Mouse (Mus musculus) MEL (cell line): ENCODE results near the gene Usp19. TPM values are rescaled to one million over a fixed set of nuclear protein-coding genes. Genes with fewer than 3 reads are reported as not detected.

Source experiments
- DNase-seq: peaks from one replicate; pipeline ENCODE4 v3.0.0; 2011; ENCODE audit warnings: low read depth, low spot score
- H3K27ac ChIP-seq: 2 replicates; pipeline ENCODE4 v1.5.1; 2012; ENCODE audit warnings: low read depth, mild to moderate bottlenecking, control low read depth, low read length, moderate library complexity; ENCODE audit not compliant: control insufficient read depth
- H3K27me3 ChIP-seq, 2 experiments: fragments of 150-350 bp in 1 of 2; sonication (generic) in 1 of 2; 2 replicates each; pipeline ENCODE4 v1.6.1; 2012; ENCODE audit warnings: low read length in 2 of 2, mild to moderate bottlenecking in 2 of 2, improper control_type of control experiment in 1 of 2, moderate library complexity in 1 of 2; ENCODE audit not compliant: insufficient read depth in 2 of 2, control insufficient read depth in 1 of 2
- H3K36me3 ChIP-seq, 2 experiments: 2 replicates each; pipeline ENCODE4 v1.6.1; 2012 to 2014; ENCODE audit warnings: low read length in 2 of 2, improper control_type of control experiment in 1 of 2, inconsistent platforms in 1 of 2, mild to moderate bottlenecking in 1 of 2; ENCODE audit not compliant: insufficient read depth in 2 of 2, control insufficient read depth in 1 of 2
- H3K4me1 ChIP-seq, 2 experiments: fragments of 150-350 bp in 1 of 2; sonication (generic) in 1 of 2; 2 replicates each; pipeline ENCODE4 v1.6.1; 2012; ENCODE audit warnings: low read length in 2 of 2, improper control_type of control experiment in 1 of 2, mild to moderate bottlenecking in 1 of 2; ENCODE audit not compliant: insufficient read depth in 2 of 2, control insufficient read depth in 1 of 2
- H3K4me3 ChIP-seq, 2 experiments: fragments of 150-350 bp in 1 of 2; sonication (generic) in 1 of 2; 2 replicates each; pipeline ENCODE4 v1.5.1; 2012; ENCODE audit warnings: low read depth in 2 of 2, low read length in 2 of 2, mild to moderate bottlenecking in 2 of 2, moderate library complexity in 2 of 2, control low read depth in 1 of 2, improper control_type of control experiment in 1 of 2; ENCODE audit not compliant: control insufficient read depth in 1 of 2, insufficient read depth in 1 of 2
- H3K79me2 ChIP-seq: 2 replicates; pipeline ENCODE4 v1.6.1; 2012; ENCODE audit warnings: mild to moderate bottlenecking, low read length, moderate library complexity; ENCODE audit not compliant: control insufficient read depth, poor library complexity, insufficient read depth
- H3K9ac ChIP-seq: 2 replicates; pipeline ENCODE4 v1.6.1; 2012; ENCODE audit warnings: low read depth, mild to moderate bottlenecking, control low read depth, low read length, moderate library complexity; ENCODE audit not compliant: control insufficient read depth, poor library complexity, severe bottlenecking
- H3K9me3 ChIP-seq: fragments of 150-350 bp; sonication (generic); replicated peaks from 2 replicates; pipeline ENCODE4 v1.6.1; 2012; ENCODE audit warnings: mild to moderate bottlenecking, low read length, improper control_type of control experiment, moderate library complexity; ENCODE audit not compliant: insufficient read depth
- CHD1 ChIP-seq: IDR thresholded peaks from 2 replicates; pipeline ENCODE4 v1.6.1; 2012; ENCODE audit warnings: low read depth, mild to moderate bottlenecking, inconsistent platforms, low read length, improper control_type of control experiment
- CHD2 ChIP-seq: IDR thresholded peaks from 2 replicates; pipeline ENCODE4 v1.6.1; 2011; ENCODE audit warnings: low read length, improper control_type of control experiment
- CTCF ChIP-seq, 3 experiments: IDR thresholded peaks in 2 of 3; conservative IDR thresholded peaks in 1 of 3; 2 replicates each; pipeline ENCODE4 v1.5.1; 2011 to 2012; ENCODE audit warnings: low read length in 3 of 3, low read depth in 2 of 3, mild to moderate bottlenecking in 2 of 3, improper control_type of control experiment in 1 of 3, inconsistent platforms in 1 of 3, mixed read lengths in 1 of 3, moderate library complexity in 1 of 3; ENCODE audit not compliant: control insufficient read depth in 1 of 3, insufficient read depth in 1 of 3, poor library complexity in 1 of 3, severe bottlenecking in 1 of 3
- ELF1 ChIP-seq: IDR thresholded peaks from 2 replicates; pipeline ENCODE4 v1.6.1; 2014; ENCODE audit warnings: low read depth, mild to moderate bottlenecking, inconsistent platforms, low read length, improper control_type of control experiment, moderate library complexity
- EP300 ChIP-seq, 2 experiments: IDR thresholded peaks; 2 replicates each; pipeline ENCODE4 v1.6.1; 2011; ENCODE audit warnings: improper control_type of control experiment in 2 of 2, low read length in 2 of 2, low read depth in 1 of 2, mild to moderate bottlenecking in 1 of 2
- ETS1 ChIP-seq: IDR thresholded peaks from 2 replicates; pipeline ENCODE4 v1.6.1; 2012; ENCODE audit warnings: low read depth, mild to moderate bottlenecking, inconsistent platforms, low read length, improper control_type of control experiment, moderate library complexity
- GABPA ChIP-seq: IDR thresholded peaks from 2 replicates; pipeline ENCODE4 v1.6.1; 2012; ENCODE audit warnings: low read depth, mild to moderate bottlenecking, inconsistent platforms, low read length, improper control_type of control experiment, moderate library complexity
- HCFC1 ChIP-seq: IDR thresholded peaks from 2 replicates; pipeline ENCODE4 v1.6.1; 2012; ENCODE audit warnings: low read depth, mild to moderate bottlenecking, inconsistent platforms, low read length, improper control_type of control experiment, moderate library complexity
- JUND ChIP-seq: IDR thresholded peaks from 2 replicates; pipeline ENCODE4 v1.6.1; 2011; ENCODE audit warnings: low read depth, mild to moderate bottlenecking, improper control_type of control experiment, low read length
- KAT2A ChIP-seq: conservative IDR thresholded peaks from 2 replicates; pipeline ENCODE4 v1.6.1; 2012; ENCODE audit warnings: low read depth, low read length, improper control_type of control experiment, inconsistent platforms
- MAX ChIP-seq: IDR thresholded peaks from 2 replicates; pipeline ENCODE4 v1.6.1; 2011; ENCODE audit warnings: low read length, improper control_type of control experiment
- MEF2A ChIP-seq: IDR thresholded peaks from 2 replicates; pipeline ENCODE4 v1.6.1; 2014; ENCODE audit warnings: low read depth, mild to moderate bottlenecking, inconsistent platforms, low read length, improper control_type of control experiment; ENCODE audit not compliant: poor library complexity, insufficient replicate concordance, severe bottlenecking; ENCODE audit errors: extremely low read depth
- MXI1 ChIP-seq: IDR thresholded peaks from 2 replicates; pipeline ENCODE4 v1.6.1; 2011; ENCODE audit warnings: mild to moderate bottlenecking, low read depth, low read length, improper control_type of control experiment
- NELFE ChIP-seq: IDR thresholded peaks from 2 replicates; pipeline ENCODE4 v1.6.1; 2011; ENCODE audit warnings: low read depth, low read length, improper control_type of control experiment
- POLR2AphosphoS5 ChIP-seq: IDR thresholded peaks from 2 replicates; pipeline ENCODE4 v1.6.1; 2012; ENCODE audit warnings: low read depth, borderline replicate concordance, mild to moderate bottlenecking, inconsistent platforms, low read length, moderate library complexity, mixed read lengths
- RCOR1 ChIP-seq: IDR thresholded peaks from 2 replicates; pipeline ENCODE4 v1.6.1; 2012; ENCODE audit warnings: low read depth, mild to moderate bottlenecking, inconsistent platforms, low read length, improper control_type of control experiment
- TAL1 ChIP-seq: IDR thresholded peaks from 2 replicates; pipeline ENCODE4 v1.6.1; 2012; ENCODE audit warnings: mild to moderate bottlenecking, inconsistent platforms, low read length, moderate library complexity, mixed read lengths
- TBP ChIP-seq: IDR thresholded peaks from 2 replicates; pipeline ENCODE4 v1.8.0; 2011; ENCODE audit warnings: low read depth, low read length, improper control_type of control experiment
- TCF12 ChIP-seq: IDR thresholded peaks from 2 replicates; pipeline ENCODE4 v1.6.1; 2014; ENCODE audit warnings: low read depth, mild to moderate bottlenecking, inconsistent platforms, low read length, improper control_type of control experiment, moderate library complexity
- UBTF ChIP-seq: IDR thresholded peaks from 2 replicates; pipeline ENCODE4 v1.6.1; 2012; ENCODE audit warnings: low read depth, mild to moderate bottlenecking, inconsistent platforms, low read length, improper control_type of control experiment, moderate library complexity, borderline replicate concordance; ENCODE audit not compliant: insufficient read depth
- USF2 ChIP-seq, 2 experiments: IDR thresholded peaks; 2 replicates each; pipeline ENCODE4 v1.6.1; 2011 to 2012; ENCODE audit warnings: improper control_type of control experiment in 2 of 2, low read length in 2 of 2, borderline replicate concordance in 1 of 2, inconsistent platforms in 1 of 2, low read depth in 1 of 2, mild to moderate bottlenecking in 1 of 2; ENCODE audit not compliant: insufficient read depth in 1 of 2
- ZKSCAN1 ChIP-seq: IDR thresholded peaks from 2 replicates; pipeline ENCODE4 v1.6.1; 2012; ENCODE audit warnings: low read depth, mild to moderate bottlenecking, inconsistent platforms, low read length, improper control_type of control experiment, moderate library complexity
- ZNF384 ChIP-seq: IDR thresholded peaks from 2 replicates; pipeline ENCODE4 v1.6.1; 2012; ENCODE audit warnings: low read depth, mild to moderate bottlenecking, inconsistent platforms, low read length, improper control_type of control experiment
- polyA plus RNA-seq, 2 experiments: library from polyadenylated mRNA; stranded (reverse) in 1 of 2; unstranded in 1 of 2; fragments of >175 nt in 1 of 2; fragments of >200 nt in 1 of 2; gene quantifications; 2 replicates each; pipeline versions ENCODE4 v1.2.1 to v1.2.4; 2012; ENCODE audit warnings: low replicate concordance in 2 of 2, low read depth in 1 of 2; ENCODE audit not compliant: insufficient read length in 2 of 2, insufficient read depth in 1 of 2, missing spikeins in 1 of 2
- total RNA-seq: library from RNA; depleted of rRNA; stranded (reverse); fragments of 300-350 nt; gene quantifications from 2 replicates; pipeline ENCODE4 v1.2.3, GENCODE M21; 2012

Usp19 gene
- total and polyA plus RNA-seq, 3 experiments, result 76.1 to 162 TPM; not detected in 1

GRCm38 (mm10) chr9:108483051-108483790, 7.2 kb upstream of the Usp19 start:
- no peaks in the 10 kb centered on the region for H3K27me3 ChIP-seq
- TF ChIP-seq MEF2A (no peak), TCF12 (no peak), KAT2A (no peak), MAX (no peak), MXI1 (no peak), CHD2 (no peak), HCFC1 (no peak), NELFE (no peak), ZNF384 (no peak), CHD1 (no peak), POLR2AphosphoS5 (no peak), USF2 (IDR thresholded peaks at IDR 0.05; ENCODE audit: borderline replicate concordance in 1 of 2, insufficient read depth in 1 of 2, low read depth in 1 of 2, low read length in 2 of 2) (no peak), EP300 (IDR thresholded peaks at IDR 0.05; ENCODE audit: low read depth in 1 of 2, low read length in 2 of 2) (no peak), ZKSCAN1 (no peak), CTCF (IDR thresholded peaks at IDR 0.05 in 2 of 3, conservative IDR thresholded peaks at IDR 0.05 in 1 of 3; ENCODE audit: control insufficient read depth in 1 of 3, insufficient read depth in 1 of 3, low read depth in 2 of 3, low read length in 3 of 3, poor library complexity in 1 of 3, severe bottlenecking in 1 of 3) (no peak), ELF1 (no peak), GABPA (no peak), TBP (no peak)
- H3K36me3 ChIP-seq, result no peaks in the 10 kb centered on the region; a peak in 1 of 4 replicates
- no peaks in the 10 kb centered on the region for H3K9me3 ChIP-seq
- no peak for DNase-seq
- no peak overlapping the region for H3K4me3 ChIP-seq
- peaks cover 0 to 2% of the 10 kb centered on the region in 2 experiments; a peak in 2 of 4 replicates for H3K4me1 ChIP-seq
- no peak overlapping the region for H3K27ac ChIP-seq
- no peaks in the 10 kb centered on the region for H3K79me2 ChIP-seq
- no peak overlapping the region for H3K9ac ChIP-seq

- H3K36me3 ChIP-seq, result no peaks in the 10 kb centered on the region; a peak in 1 of 4 replicates
- no peaks in the 10 kb centered on the region for H3K27me3 ChIP-seq
- no peak overlapping the region for H3K27ac ChIP-seq
- H3K79me2 ChIP-seq, result no peaks in the 10 kb centered on the region
- no peaks in the 10 kb centered on the region for H3K9me3 ChIP-seq
- H3K4me3 ChIP-seq, result no peak overlapping the region
- no peak overlapping the region for H3K9ac ChIP-seq
- no peak for DNase-seq
- TF ChIP-seq TAL1, result no peak
- TF ChIP-seq JUND, result no peak
- TF ChIP-seq UBTF, result no peak
- TF ChIP-seq RCOR1, result no peak
- no peak for TF ChIP-seq ETS1
- TF ChIP-seq NELFE, result no peak
- H3K4me1 ChIP-seq, result peaks cover 0 to 2% of the 10 kb centered on the region in 2 experiments; a peak in 2 of 4 replicates
These were observed 6.4 kb upstream of the Usp19 start for GRCm38 (mm10) chr9:108484021-108484420.
